Mouse (Mus musculus) kidney, adult 2 months (tissue): ENCODE data around the gene Akap4. TPM values are rescaled to one million over a fixed set of nuclear protein-coding genes. Genes with fewer than 3 reads are reported as not detected.

ENCODE experiments used
- DNase-seq: peaks from one replicate; pipeline ENCODE4 v3.0.0; 2021
- H3K27ac ChIP-seq: fragments of 200-500 bp; 2 replicates; pipeline ENCODE4 v1.5.1; 2012; ENCODE audit warnings: low read depth, low read length, control low read depth, inconsistent platforms; ENCODE audit not compliant: insufficient read depth
- H3K27me3 ChIP-seq: fragments of 200-500 bp; replicated peaks from 2 replicates; pipeline ENCODE4 v1.6.1; 2012; ENCODE audit warnings: mild to moderate bottlenecking, moderate library complexity, low read length, inconsistent platforms; ENCODE audit not compliant: control insufficient read depth, insufficient read depth
- H3K36me3 ChIP-seq: fragments of 200-500 bp; 2 replicates; pipeline ENCODE4 v1.6.1; 2012; ENCODE audit warnings: mild to moderate bottlenecking, moderate library complexity, low read length, inconsistent platforms; ENCODE audit not compliant: control insufficient read depth, insufficient read depth
- H3K4me1 ChIP-seq: fragments of 200-500 bp; 2 replicates; pipeline ENCODE4 v1.6.1; 2011; ENCODE audit warnings: low read length; ENCODE audit not compliant: control insufficient read depth, insufficient read depth
- H3K4me3 ChIP-seq: fragments of 200-500 bp; 2 replicates; pipeline ENCODE4 v1.5.1; 2011; ENCODE audit warnings: mild to moderate bottlenecking, low read depth, low read length, control low read depth; ENCODE audit not compliant: insufficient read depth
- CTCF ChIP-seq: fragments of 200-500 bp; conservative IDR thresholded peaks from 2 replicates; pipeline ENCODE4 v1.5.1; 2011; ENCODE audit warnings: low read depth, mild to moderate bottlenecking, control low read depth, low read length, moderate library complexity, mixed read lengths; ENCODE audit not compliant: insufficient read depth, insufficient read length
- POLR2A ChIP-seq: fragments of 200-500 bp; IDR thresholded peaks from one replicate; pipeline ENCODE4 v1.6.1; 2011; ENCODE audit warnings: low read depth, low read length, control low read depth
- WGBS: fragments of 180-500 bp; shearing (Covaris S2); methylation state at CpG from one replicate; pipeline ENCODE4 v1.1.7; 2018; 5-methylcytosine and 5-hydroxymethylcytosine counted together
- polyA plus RNA-seq: library from polyadenylated mRNA; depleted of rRNA; stranded (reverse); fragments of >200 nt; gene quantifications from 2 replicates; pipeline ENCODE4 v1.2.3, GENCODE M21; 2012; rRNA removed

Akap4 gene
- polyA plus RNA-seq, 1 experiment = 0.06 TPM

DNA sequence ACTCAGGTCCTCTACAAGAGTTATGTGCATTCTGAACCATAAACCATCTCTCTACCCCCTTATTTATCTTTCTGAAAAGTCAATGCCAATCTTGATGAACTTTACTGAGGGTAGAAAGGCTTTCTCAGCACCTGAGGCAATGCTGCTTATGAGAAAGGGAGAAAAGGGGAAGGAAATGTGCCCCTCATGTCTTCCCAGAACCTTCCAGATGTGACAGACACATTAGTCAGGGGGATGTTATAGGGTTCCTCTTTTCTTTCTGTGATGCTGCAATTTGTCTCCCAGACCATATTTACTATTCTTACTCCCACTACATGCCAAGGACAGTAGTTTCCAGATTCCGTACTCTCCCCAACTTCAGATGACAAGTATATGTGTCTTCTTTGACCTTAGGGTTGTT lies 18.6 kb downstream of the Akap4 start:
- no peak overlapping the region for H3K27ac ChIP-seq
- H3K4me3 ChIP-seq = no peak overlapping the region
- TF ChIP-seq POLR2A = no peak
- no peak for TF ChIP-seq CTCF
- no peaks in the 10 kb centered on the region for H3K27me3 ChIP-seq
- H3K36me3 ChIP-seq = no peaks in the 10 kb centered on the region
- no peaks in the 10 kb centered on the region for H3K4me1 ChIP-seq
- DNase-seq = no peak
- WGBS = 72% methylated on average over 1 of the region's 1 CpGs

DNA sequence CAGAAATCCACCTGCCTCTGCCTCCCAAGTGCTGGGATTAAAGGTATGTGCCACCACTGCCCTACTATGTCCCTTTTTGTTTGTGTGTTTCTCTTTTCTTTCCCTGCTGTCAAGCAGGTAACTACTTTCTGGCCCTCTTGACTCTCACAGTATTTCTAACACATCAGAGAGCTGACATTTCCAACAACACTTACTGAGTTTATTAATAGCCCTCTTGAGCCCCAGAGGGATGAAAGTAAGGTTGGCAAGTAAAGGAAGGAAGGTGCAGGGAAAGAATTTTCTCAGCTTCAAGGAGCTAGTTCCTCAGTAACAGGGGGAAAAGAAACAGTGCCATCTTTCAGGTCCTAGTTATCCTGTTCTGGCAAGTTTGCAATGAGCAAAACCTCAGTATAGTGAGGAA lies 23.0 kb downstream of the Akap4 start:
- TF ChIP-seq POLR2A = no peak
- TF ChIP-seq CTCF = no peak
- no peaks in the 10 kb centered on the region for H3K27me3 ChIP-seq
- H3K36me3 ChIP-seq = no peaks in the 10 kb centered on the region
- H3K4me3 ChIP-seq = no peak overlapping the region
- DNase-seq = no peak
- no peaks in the 10 kb centered on the region for H3K4me1 ChIP-seq
- H3K27ac ChIP-seq = no peak overlapping the region

DNA sequence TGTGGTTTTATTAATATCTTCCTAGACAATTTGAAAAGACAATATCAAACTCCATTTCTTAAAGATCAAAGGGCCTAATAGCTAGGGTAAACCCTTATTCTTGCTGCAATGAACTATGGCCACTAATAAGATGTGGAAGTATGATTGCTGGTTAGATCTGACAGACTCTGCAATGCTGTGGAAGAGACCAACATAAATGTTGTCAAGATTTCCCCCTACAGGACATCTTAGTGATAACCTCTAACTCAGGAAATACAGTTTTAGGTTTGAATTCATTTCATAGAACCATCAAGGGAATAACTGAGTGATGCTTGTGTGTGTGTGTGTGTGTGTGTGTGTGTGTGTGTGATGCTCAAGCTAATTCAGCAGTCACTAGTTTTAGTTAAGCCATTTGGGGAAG lies 35.0 kb downstream of the Akap4 start:
- no peak for TF ChIP-seq POLR2A
- no peak for TF ChIP-seq CTCF
- no peaks in the 10 kb centered on the region for H3K4me1 ChIP-seq
- H3K4me3 ChIP-seq = no peak overlapping the region
- no peaks in the 10 kb centered on the region for H3K27me3 ChIP-seq
- no peak overlapping the region for H3K27ac ChIP-seq
- no peak for DNase-seq
- no peaks in the 10 kb centered on the region for H3K36me3 ChIP-seq

DNA sequence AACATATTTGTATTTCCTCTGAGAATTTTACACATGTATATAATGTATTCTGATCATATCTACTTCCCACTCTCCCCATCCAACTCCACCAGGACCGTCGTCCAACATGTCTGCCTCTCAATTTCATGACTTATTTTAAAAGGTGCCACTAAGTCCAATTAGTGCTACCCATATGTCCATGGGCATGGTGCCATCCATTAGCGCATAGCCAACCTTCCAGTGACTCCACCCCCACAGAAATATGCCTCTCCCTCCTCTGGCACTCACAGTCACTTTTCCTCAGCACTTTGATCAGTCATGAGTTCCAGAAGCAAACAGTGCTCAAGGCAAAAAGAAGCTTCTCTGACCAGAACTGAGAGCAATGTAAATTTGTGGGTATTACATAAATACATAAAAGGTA lies 47.6 kb downstream of the Akap4 start:
- H3K36me3 ChIP-seq = no peaks in the 10 kb centered on the region
- no peaks in the 10 kb centered on the region for H3K4me1 ChIP-seq
- H3K27ac ChIP-seq = no peak overlapping the region
- DNase-seq = no peak
- no peak for TF ChIP-seq CTCF
- TF ChIP-seq POLR2A = no peak
- 87% methylated on average over 3 of the region's 3 CpGs for WGBS
- H3K27me3 ChIP-seq = no peaks in the 10 kb centered on the region
- no peak overlapping the region for H3K4me3 ChIP-seq

DNA sequence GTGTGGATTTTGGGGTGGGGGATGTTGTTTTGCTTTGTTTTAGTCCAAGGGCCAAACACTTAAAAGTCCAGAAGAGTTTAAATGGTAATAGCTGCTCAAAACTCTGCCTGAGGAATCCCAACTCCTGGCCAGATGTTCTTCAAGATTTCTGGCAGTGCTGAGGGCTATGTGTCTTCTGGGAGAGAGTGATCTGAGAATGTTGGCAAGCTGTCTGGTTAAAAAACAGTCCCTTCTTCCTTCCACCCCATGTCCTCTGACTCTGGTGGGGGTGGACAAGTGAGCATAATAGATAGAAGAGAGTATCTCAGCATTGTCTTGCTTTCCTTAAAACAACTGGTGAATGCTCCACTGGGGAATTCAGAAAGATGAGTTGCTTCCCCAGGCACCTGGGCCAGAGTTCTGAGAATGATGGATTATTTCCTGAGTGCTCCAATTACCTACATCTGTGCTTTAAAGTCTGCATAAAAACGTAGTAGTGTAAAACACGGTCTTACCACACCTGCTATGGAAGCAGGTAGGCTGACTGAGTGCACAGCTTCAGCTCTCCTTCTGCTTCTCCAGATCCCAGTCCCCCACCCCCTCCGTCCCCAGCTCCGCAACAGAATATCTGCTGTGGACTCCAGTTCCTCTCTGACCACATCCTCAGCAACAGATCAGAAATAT lies 54.4 kb downstream of the Akap4 start:
- H3K4me1 ChIP-seq = no peaks in the 10 kb centered on the region
- no peak overlapping the region for H3K27ac ChIP-seq
- H3K4me3 ChIP-seq = no peak overlapping the region
- no peak for DNase-seq
- TF ChIP-seq CTCF = no peak
- TF ChIP-seq POLR2A = no peak
- H3K27me3 ChIP-seq = no peaks in the 10 kb centered on the region
- H3K36me3 ChIP-seq = no peaks in the 10 kb centered on the region
- 45% methylated on average over 4 of the region's 4 CpGs for WGBS

Other genes starting within 250 kb of the Akap4 start
- gene Ccnb3, start 25.9 kb upstream of the Akap4 start, polyA plus RNA-seq = not detected in 2 replicates